Mouse (Mus musculus) olfactory bulb, adult 2 months (tissue): ENCODE measurements around the gene Lypd4. TPM values are rescaled to one million over a fixed set of nuclear protein-coding genes. Genes with fewer than 3 reads are reported as not detected.
"Not testable (repeated sequence)": the region's sequence is repeated elsewhere in the genome, so short reads cannot be mapped to it uniquely, and the experiment has no call there.

Experiments
- H3K27ac ChIP-seq: fragments of 200-500 bp; 2 replicates; pipeline ENCODE4 v1.5.1; 2012; ENCODE audit warnings: low read depth, low read length; ENCODE audit not compliant: insufficient read depth
- H3K4me1 ChIP-seq: fragments of 200-500 bp; 2 replicates; pipeline ENCODE4 v1.6.1; 2012; ENCODE audit warnings: low read length; ENCODE audit not compliant: control insufficient read depth, insufficient read depth
- H3K4me3 ChIP-seq: fragments of 200-500 bp; 2 replicates; pipeline ENCODE4 v1.5.1; 2012; ENCODE audit warnings: mild to moderate bottlenecking, low read depth, low read length, moderate library complexity; ENCODE audit not compliant: insufficient read depth
- CTCF ChIP-seq: fragments of 200-500 bp; IDR thresholded peaks from 2 replicates; pipeline ENCODE4 v1.5.1; 2012; ENCODE audit warnings: low read depth, mild to moderate bottlenecking, low read length, moderate library complexity; ENCODE audit not compliant: insufficient read depth
- POLR2A ChIP-seq: fragments of 200-500 bp; IDR thresholded peaks from 2 replicates; pipeline ENCODE4 v1.6.1; 2012; ENCODE audit warnings: mild to moderate bottlenecking, low read depth, low read length, moderate library complexity; ENCODE audit not compliant: insufficient read depth
- WGBS: fragments of 180-500 bp; shearing (Covaris S2); methylation state at CpG from one replicate; pipeline ENCODE4 v1.1.7; 2018; 5-methylcytosine and 5-hydroxymethylcytosine counted together
- polyA plus RNA-seq: library from polyadenylated mRNA; stranded (reverse); fragments of >200 nt; gene quantifications from 2 replicates; pipeline ENCODE4 v1.2.4, GENCODE M21; 2012; ENCODE audit warnings: low replicate concordance; ENCODE audit not compliant: missing spikeins, insufficient read depth, insufficient read length

Lypd4 gene
- polyA plus RNA-seq, 1 experiment: not detected

GRCm38 (mm10) chr7:24845181-24845580 is 24.6 kb downstream of the Lypd4 start:
- 89% methylated on average over 9 of the region's 9 CpGs for WGBS
- Histone ChIP-seq H3K27ac (no peak overlapping the region), H3K4me3 (no peak overlapping the region), H3K4me1 (peaks cover 2% of the 10 kb centered on the region; the same call in 1 of the 2 replicates)
- TF ChIP-seq POLR2A (no peak), CTCF (no peak)

- no peak overlapping the region for H3K27ac ChIP-seq
- TF ChIP-seq POLR2A (no peak), CTCF (no peak)
- H3K4me1 ChIP-seq: no peaks in the 10 kb centered on the region
- 41% methylated on average over 5 of the region's 5 CpGs for WGBS
- H3K4me3 ChIP-seq: no peak overlapping the region
Measured at GRCm38 (mm10) chr7:24844144-24844543, 25.6 kb downstream of the Lypd4 start.

- WGBS: 77% methylated on average over 4 of the region's 4 CpGs
- H3K4me3 ChIP-seq: no peak overlapping the region
- no peaks in the 10 kb centered on the region for H3K4me1 ChIP-seq
- no peak overlapping the region for H3K27ac ChIP-seq
- TF ChIP-seq CTCF: no peak
- TF ChIP-seq POLR2A: no peak
Measured at GRCm38 (mm10) chr7:24841009-24841408, 28.7 kb downstream of the Lypd4 start.

DNA sequence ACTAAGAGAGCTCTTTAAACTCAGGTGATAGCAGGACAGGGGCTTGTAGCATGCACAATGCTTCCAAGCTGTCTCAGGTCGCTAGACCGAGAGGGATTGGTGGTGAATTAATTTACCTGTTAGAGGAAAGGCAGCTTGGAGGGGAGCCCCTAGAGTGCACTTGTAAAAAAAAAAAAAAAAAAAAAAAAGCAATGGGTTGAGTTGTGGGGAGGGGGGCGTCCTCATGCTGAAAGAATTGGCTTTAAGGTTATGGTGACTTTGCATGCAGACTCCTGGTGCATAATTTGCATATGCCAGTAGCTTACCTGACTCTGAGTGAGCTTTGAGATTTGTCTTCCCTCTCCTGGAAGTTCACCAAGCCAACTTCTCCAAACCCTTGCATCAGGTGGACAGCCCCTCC is 29.4 kb downstream of the Lypd4 start:
- TF ChIP-seq POLR2A (no peak), CTCF (no peak)
- WGBS: 75% methylated on average over 3 of the region's 3 CpGs
- no peak overlapping the region for H3K4me3 ChIP-seq
- H3K4me1 ChIP-seq: no peaks in the 10 kb centered on the region
- H3K27ac ChIP-seq: no peak overlapping the region

- WGBS: 87% methylated on average over 8 of the region's 8 CpGs
- TF ChIP-seq POLR2A (no peak), CTCF (no peak)
- no peak overlapping the region for H3K27ac ChIP-seq
- no peak overlapping the region for H3K4me3 ChIP-seq
- no peaks in the 10 kb centered on the region for H3K4me1 ChIP-seq
Measured at GRCm38 (mm10) chr7:24839410-24839808, 30.3 kb downstream of the Lypd4 start.

- H3K4me3 ChIP-seq, H3K27ac ChIP-seq, H3K4me1 ChIP-seq: not testable (repeated sequence)
- 70% methylated on average over 12 of the region's 13 CpGs for WGBS
Measured at GRCm38 (mm10) chr7:24838732-24839409, 30.9 kb downstream of the Lypd4 start.

DNA sequence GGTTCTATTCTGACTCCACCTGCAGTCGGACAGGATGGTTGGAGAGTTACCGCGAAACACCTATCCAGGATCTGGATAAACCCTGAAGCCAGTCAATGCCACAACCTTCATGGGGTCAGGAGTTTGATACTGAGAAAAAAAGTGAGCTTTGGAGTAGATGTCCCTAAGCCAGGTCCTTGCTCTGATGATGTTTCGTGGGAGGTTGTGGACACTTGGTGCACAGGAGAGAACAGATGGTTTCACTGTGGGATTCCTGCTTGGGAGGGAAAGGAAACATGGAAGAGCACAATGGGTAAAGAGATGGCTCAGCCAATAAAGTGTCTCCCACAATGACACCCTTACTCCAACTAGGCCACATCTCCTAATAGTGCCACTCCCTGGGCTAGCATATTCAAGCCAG is 42.6 kb downstream of the Lypd4 start:
- H3K27ac ChIP-seq: no peak overlapping the region
- no peak overlapping the region for H3K4me3 ChIP-seq
- no peaks in the 10 kb centered on the region for H3K4me1 ChIP-seq
- TF ChIP-seq CTCF (no peak), POLR2A (no peak)
- WGBS: 89% methylated on average over 4 of the region's 4 CpGs

- Histone ChIP-seq H3K4me1 (no peaks in the 10 kb centered on the region), H3K4me3 (no peak overlapping the region), H3K27ac (no peak overlapping the region)
- no peak for TF ChIP-seq POLR2A
- TF ChIP-seq CTCF: no peak
- 75% methylated on average over 7 of the region's 7 CpGs for WGBS
Measured at GRCm38 (mm10) chr7:24824452-24824851, 45.3 kb downstream of the Lypd4 start.

GRCm38 (mm10) chr7:24817502-24817901 is 52.2 kb downstream of the Lypd4 start:
- no peak overlapping the region for H3K4me3 ChIP-seq
- no peaks in the 10 kb centered on the region for H3K4me1 ChIP-seq
- TF ChIP-seq CTCF (no peak), POLR2A (no peak)
- 1% methylated on average over 3 of the region's 3 CpGs for WGBS
- H3K27ac ChIP-seq: no peak overlapping the region

Other genes with a start within 250 kb of the Lypd4 start
- not detected in 2 replicates for gene Lypd3, start 233.4 kb downstream of the Lypd4 start, polyA plus RNA-seq
- gene Tex101, start 193.3 kb downstream of the Lypd4 start, polyA plus RNA-seq: not detected in 2 replicates
- gene BC049730, start 160.7 kb downstream of the Lypd4 start, polyA plus RNA-seq: not detected in 2 replicates
- gene Gm4763, start 143.0 kb downstream of the Lypd4 start, polyA plus RNA-seq: not detected in 2 replicates
- gene Cd177, start 109.6 kb downstream of the Lypd4 start, polyA plus RNA-seq: not detected in 2 replicates
- gene Ceacam10, start 92.7 kb downstream of the Lypd4 start, polyA plus RNA-seq: not detected in 2 replicates
- not detected in 2 replicates for gene Gm9844, start 7.7 kb downstream of the Lypd4 start, polyA plus RNA-seq
- gene Dmrtc2, start 116 bp upstream of the Lypd4 start, polyA plus RNA-seq: not detected in 2 replicates
- 1,132 TPM in 1 of 2 replicates, not detected in the other for gene Rps19, start 14.4 kb upstream of the Lypd4 start, polyA plus RNA-seq
- not detected in 2 replicates for gene Cd79a, start 27.4 kb upstream of the Lypd4 start, polyA plus RNA-seq
- 291 and 636 TPM in 2 replicates for gene Arhgef1, start 33.0 kb upstream of the Lypd4 start, polyA plus RNA-seq
- not detected in 2 replicates for gene Gm4881, start 74.6 kb upstream of the Lypd4 start, polyA plus RNA-seq
- not detected in 2 replicates for gene Rabac1, start 102.8 kb upstream of the Lypd4 start, polyA plus RNA-seq
- gene Atp1a3, start 136.0 kb upstream of the Lypd4 start, polyA plus RNA-seq: 361 and 745 TPM in 2 replicates
- gene Grik5, start 202.4 kb upstream of the Lypd4 start, polyA plus RNA-seq: not detected in 2 replicates
- not detected in 2 replicates for gene Zfp574, start 202.6 kb upstream of the Lypd4 start, polyA plus RNA-seq